Mouse (Mus musculus): ENCODE measurements at regions not wholly inside any gene's neighbourhood (a gene's known extent, or its start where the extent isn't known, plus 50 kb on each side); places are given as distances from the start of the nearest gene placed in this dataset.

- H3K4me3 ChIP-seq: no peak overlapping the region
- no peaks in the 10 kb centered on the region for H3K9me3 ChIP-seq
- 43% methylated on average over 4 of the region's 4 CpGs for WGBS
- no peak overlapping the region for H3K27ac ChIP-seq
- no peaks in the 10 kb centered on the region for H3K36me3 ChIP-seq
- H3K4me1 ChIP-seq: no peaks in the 10 kb centered on the region
- DNase-seq (ENCODE audit: low spot score): no peak
- no peaks in the 10 kb centered on the region for H3K27me3 ChIP-seq (ENCODE audit: insufficient read depth, poor library complexity, severe bottlenecking)
Measured at GRCm38 (mm10) chr12:21472487-21472886, 55.0 kb upstream of the Ywhaq start.

DNA sequence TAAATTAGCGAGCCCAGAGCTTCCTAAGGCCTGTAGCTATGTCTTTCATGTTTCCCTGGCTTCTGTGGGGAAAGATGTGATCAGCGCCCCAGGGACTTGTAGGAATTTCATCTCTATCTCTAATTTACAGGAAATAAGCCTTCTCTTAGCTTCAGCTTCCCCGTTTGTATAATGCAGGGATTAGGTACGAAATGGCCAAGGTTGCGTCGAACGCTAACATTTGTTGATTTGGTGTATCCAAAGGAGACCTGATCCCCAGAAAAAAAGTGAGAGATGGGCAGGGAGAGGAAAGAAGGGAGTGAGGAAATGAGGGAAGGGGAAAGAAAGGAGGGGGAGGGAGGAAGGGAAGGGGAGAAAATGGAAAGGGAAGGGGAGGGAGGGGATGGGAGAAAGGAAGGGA is 54.5 kb upstream of the Ywhaq start:
- Histone ChIP-seq H3K27me3 (ENCODE audit: insufficient read depth, poor library complexity, severe bottlenecking) (no peaks in the 10 kb centered on the region), H3K27ac (no peak overlapping the region), H3K4me1 (no peaks in the 10 kb centered on the region), H3K36me3 (no peaks in the 10 kb centered on the region), H3K4me3 (no peak overlapping the region), H3K9me3 (no peaks in the 10 kb centered on the region)
- DNase-seq (ENCODE audit: low spot score): no peak
- WGBS: 84% methylated on average over 7 of the region's 7 CpGs

DNA sequence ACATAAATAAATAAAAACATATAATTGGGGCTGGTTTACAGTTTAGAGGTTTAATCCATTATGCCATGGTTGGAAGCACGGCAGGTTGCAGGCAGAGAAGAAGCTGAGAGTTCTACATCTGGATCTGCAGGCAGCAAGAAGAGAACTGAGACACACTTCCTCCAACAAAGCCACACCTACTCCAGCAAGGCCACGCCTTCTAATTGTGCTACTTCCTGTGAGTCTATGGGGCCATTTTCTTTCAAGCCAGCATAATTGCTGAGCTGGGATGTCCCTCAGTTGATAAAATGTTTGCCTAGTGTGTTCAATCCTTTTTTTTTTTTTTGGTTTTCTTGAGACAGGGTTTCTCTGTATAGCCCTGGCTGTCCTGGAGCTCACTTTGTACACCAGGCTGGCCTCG is 52.8 kb upstream of the Ywhaq start:
- H3K27ac ChIP-seq: no peak overlapping the region
- DNase-seq (ENCODE audit: low spot score): no peak
- no peaks in the 10 kb centered on the region for H3K27me3 ChIP-seq (ENCODE audit: insufficient read depth, poor library complexity, severe bottlenecking)
- H3K36me3 ChIP-seq: no peaks in the 10 kb centered on the region
- H3K9me3 ChIP-seq: no peaks in the 10 kb centered on the region
- H3K4me3 ChIP-seq: no peak overlapping the region
- WGBS: 88% methylated on average over 3 of the region's 3 CpGs
- no peaks in the 10 kb centered on the region for H3K4me1 ChIP-seq
